Mouse (Mus musculus) cortical plate, adult 2 months (tissue): ENCODE measurements around the gene Pih1d3.

Experiments
- CTCF ChIP-seq: fragments of 200-500 bp; IDR thresholded peaks from 2 replicates; pipeline ENCODE4 v1.5.1; 2011; ENCODE audit warnings: mild to moderate bottlenecking, control low read depth, low read length; ENCODE audit not compliant: insufficient read depth; ENCODE audit errors: extremely low read depth
- POLR2A ChIP-seq: fragments of 200-500 bp; IDR thresholded peaks from 2 replicates; pipeline ENCODE4 v1.6.1; 2011; ENCODE audit warnings: mild to moderate bottlenecking, low read length, control low read depth; ENCODE audit not compliant: insufficient read depth; ENCODE audit errors: extremely low read depth

- no peak for TF ChIP-seq CTCF
- no peak for TF ChIP-seq POLR2A
These were observed 46.5 kb upstream of the Pih1d3 start, which contains the start of gene Lgsn for GRCm38 (mm10) chr1:31176101-31176500.
